Mouse (Mus musculus) forebrain, embryonic 12.5 days (tissue): ENCODE data around the gene Ciao1. TPM values are rescaled to one million over a fixed set of nuclear protein-coding genes. Genes with fewer than 3 reads are reported as not detected.
"Not testable (repeated sequence)": the region's sequence is repeated elsewhere in the genome, so short reads cannot be mapped to it uniquely, and the experiment has no call there.

ENCODE experiments used
- ATAC-seq: fragments of 200-750 bp; cut with Nextera tagmentation; 2 replicates; pipeline ENCODE4 v1.8.0; 2017; ENCODE audit warnings: moderate TSS enrichment; ENCODE audit not compliant: low FRiP score
- H3K27ac ChIP-seq: fragments of 300-500 bp; sonication (generic); 2 replicates; pipeline ENCODE4 v1.5.1; 2016; ENCODE audit warnings: mild to moderate bottlenecking
- H3K27me3 ChIP-seq: fragments of 300-500 bp; sonication (generic); 2 replicates; pipeline ENCODE4 v1.6.1; 2016; ENCODE audit warnings: mild to moderate bottlenecking
- H3K36me3 ChIP-seq: fragments of 300-500 bp; sonication (generic); replicated peaks from 2 replicates; pipeline ENCODE4 v1.6.1; 2016; ENCODE audit warnings: mild to moderate bottlenecking
- H3K4me1 ChIP-seq: fragments of 300-500 bp; sonication (generic); 2 replicates; pipeline ENCODE4 v1.6.1; 2016
- H3K4me2 ChIP-seq: fragments of 300-500 bp; sonication (generic); 2 replicates; pipeline ENCODE4 v1.6.1; 2016; ENCODE audit warnings: mild to moderate bottlenecking, moderate library complexity
- H3K4me3 ChIP-seq: fragments of 300-500 bp; sonication (generic); replicated peaks from 2 replicates; pipeline ENCODE4 v1.5.1; 2016; ENCODE audit warnings: mild to moderate bottlenecking
- H3K9ac ChIP-seq: fragments of 300-500 bp; sonication (generic); 2 replicates; pipeline ENCODE4 v1.6.1; 2016; ENCODE audit warnings: mild to moderate bottlenecking
- H3K9me3 ChIP-seq: fragments of 300-500 bp; sonication (generic); 2 replicates; pipeline ENCODE4 v1.6.1; 2016
- WGBS: fragments of 180-500 bp; shearing (Covaris S2); methylation state at CpG from one replicate; pipeline ENCODE4 v1.1.7; 2016; 5-methylcytosine and 5-hydroxymethylcytosine counted together
- polyA plus RNA-seq: library from polyadenylated mRNA; unstranded; fragments of >200 nt; fragmentation: Nextera tagmentation; extraction: Ambion mirVana; gene quantifications from 2 replicates; pipeline ENCODE4 v1.2.1, GENCODE M21; 2016

The Ciao1 gene
- 51.3 and 55.0 TPM in 2 replicates for polyA plus RNA-seq

DNA sequence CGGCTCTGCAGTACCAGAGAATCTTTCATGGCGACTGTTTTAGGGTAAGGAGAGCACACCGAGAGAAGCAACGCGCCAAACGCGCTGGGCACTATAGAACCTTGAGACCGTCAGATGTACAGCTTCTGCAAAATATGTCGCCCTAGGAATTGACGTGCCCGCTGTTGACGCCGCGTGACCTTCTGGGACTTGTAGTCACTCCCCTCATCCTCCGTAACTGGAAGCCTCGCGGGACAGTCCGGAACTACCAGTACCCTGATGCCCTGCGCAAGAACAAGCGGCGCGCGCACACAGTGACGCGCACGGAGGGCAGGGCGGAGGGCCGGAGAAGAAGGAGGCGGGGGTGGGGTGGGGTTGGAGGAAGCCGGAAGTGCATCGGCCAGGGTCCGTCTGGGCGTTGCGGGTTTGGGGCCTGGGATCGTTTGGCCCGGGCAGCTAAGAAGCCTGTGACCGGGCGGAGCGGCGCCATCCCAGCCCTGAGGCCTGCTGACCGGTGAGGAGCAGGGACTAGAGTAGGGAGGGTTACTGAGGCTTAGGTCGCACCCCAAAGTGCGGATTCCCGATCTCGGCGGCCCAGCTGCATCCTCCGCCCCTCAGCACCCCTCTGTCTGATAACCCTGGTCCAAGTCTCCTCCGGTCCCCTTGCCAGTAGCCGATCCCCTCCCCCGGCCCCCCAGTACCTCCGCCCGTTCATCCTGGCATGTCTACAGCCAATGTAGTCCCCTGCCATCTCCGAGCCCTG, at the start of gene Ciao1, which contains the start of gene Tmem127:
Ciao1 (minus strand) TSS at position 225 of the 742 bp plus-strand sequence.
Tmem127 (plus strand) TSS at position 317 of the 742 bp plus-strand sequence.
- Histone ChIP-seq H3K4me3 (peak within 1 kb of the TSS; percentile 76), H3K9ac (peak within 1 kb of the TSS; percentile 94), H3K4me2 (peak within 1 kb of the TSS; percentile 99), H3K4me1 (peaks cover 22% of the 10 kb centered on the region), H3K9me3 (no peaks in the 10 kb centered on the region), H3K27me3 (no peaks in the 10 kb centered on the region), H3K27ac (peak within 1 kb of the TSS; percentile 71), H3K36me3 (peaks cover 26% of the 10 kb centered on the region)
- WGBS, result under 1% methylated on average over 53 of the region's 53 CpGs
- ATAC-seq, result peak; percentile 99

DNA sequence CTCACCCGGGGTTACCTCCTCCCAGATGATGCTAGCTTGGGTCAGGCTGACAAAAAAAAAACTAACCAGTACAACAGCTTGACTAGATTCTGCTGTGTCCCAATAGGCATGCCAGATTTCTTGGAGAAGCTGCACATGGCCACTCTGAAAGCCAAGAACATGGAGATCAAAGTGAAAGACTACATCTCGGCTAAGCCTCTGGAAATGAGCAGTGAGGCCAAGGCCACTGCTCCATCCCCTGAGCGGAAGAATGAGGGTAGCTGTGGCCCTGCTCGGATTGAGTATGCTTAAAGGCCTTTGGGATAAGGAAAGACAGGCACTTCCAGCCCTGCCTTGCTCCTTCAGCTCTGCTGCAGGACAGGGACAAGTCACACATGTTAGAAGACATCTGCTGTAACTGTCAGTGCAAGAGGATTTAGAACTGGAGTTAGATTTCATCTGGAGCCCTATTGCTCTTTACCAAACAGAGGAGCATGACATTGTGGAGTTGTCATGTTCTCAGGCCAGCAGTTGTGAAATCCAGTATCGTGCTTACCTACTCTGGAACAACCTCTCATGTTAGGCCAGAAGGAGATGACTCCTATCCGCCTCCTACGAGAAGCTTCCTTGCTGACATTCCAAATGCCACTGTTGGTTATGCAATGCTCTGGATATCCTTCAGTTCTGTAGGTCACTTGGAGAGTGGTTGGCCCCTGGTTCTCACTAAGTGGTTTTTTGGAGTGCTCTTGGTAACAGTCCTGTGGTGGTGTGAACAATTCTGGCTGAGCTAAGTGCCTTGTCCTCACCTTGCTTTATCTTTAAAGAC, 49.6 kb upstream of the Ciao1 start:
- Histone ChIP-seq H3K4me2 (no peak overlapping the region), H3K27me3 (no peaks in the 10 kb centered on the region), H3K36me3 (peaks cover 88% of the 10 kb centered on the region), H3K4me3 (no peak overlapping the region), H3K9ac (no peak overlapping the region), H3K4me1 (no peaks in the 10 kb centered on the region), H3K9me3 (no peaks in the 10 kb centered on the region), H3K27ac (no peak overlapping the region)
- ATAC-seq, result no peak
- WGBS, result 95% methylated on average over 7 of the region's 7 CpGs

DNA sequence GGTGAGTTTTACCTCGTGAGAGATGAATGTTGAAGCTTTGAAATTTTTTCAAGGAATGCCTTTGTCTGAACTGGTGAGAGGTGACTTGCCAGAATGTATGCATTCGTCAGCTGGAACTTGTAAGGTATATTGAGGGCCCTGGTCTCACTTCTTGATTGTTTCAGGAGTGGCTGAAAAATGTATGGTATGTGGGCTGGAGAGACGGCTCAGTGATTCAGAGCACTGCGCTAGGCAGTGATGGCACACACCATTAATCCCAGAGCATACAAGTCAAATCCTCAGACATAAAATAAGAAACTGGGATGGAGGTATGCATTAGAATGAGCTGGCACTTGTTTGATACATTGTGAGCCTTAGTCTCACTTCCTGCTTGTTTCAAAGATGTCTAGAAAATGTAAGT, 44.6 kb upstream of the Ciao1 start:
- H3K4me1 ChIP-seq, result no peaks in the 10 kb centered on the region
- H3K27me3 ChIP-seq, result no peaks in the 10 kb centered on the region
- H3K4me2 ChIP-seq, result no peak overlapping the region
- ATAC-seq, result no peak
- H3K4me3 ChIP-seq, result no peak overlapping the region
- WGBS, result 83% methylated on average over 4 of the region's 4 CpGs
- H3K27ac ChIP-seq, result no peak overlapping the region
- H3K9ac ChIP-seq, result no peak overlapping the region
- no peaks in the 10 kb centered on the region for H3K9me3 ChIP-seq
- peaks cover 73% of the 10 kb centered on the region for H3K36me3 ChIP-seq

DNA sequence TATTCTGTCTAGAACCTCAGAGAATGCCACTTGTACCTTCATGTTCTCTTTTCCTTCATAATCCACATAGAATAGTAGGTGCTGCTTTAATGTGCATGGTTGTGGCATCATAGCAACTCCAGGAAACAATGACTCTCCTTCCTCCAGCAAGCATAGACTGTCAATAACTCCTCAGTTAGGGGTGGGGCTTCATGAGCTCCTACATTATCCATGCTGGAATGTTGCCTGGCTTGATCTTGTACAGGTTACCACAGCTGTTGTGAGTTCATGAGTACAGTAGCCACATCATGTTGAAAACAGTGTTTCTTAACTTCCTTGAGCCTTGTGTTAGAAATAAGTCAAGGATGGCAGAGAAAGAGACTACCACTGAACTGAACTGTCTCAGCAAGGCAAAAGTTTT, 30.5 kb upstream of the Ciao1 start:
- Histone ChIP-seq H3K9ac (no peak overlapping the region), H3K4me1 (peaks cover 13% of the 10 kb centered on the region), H3K4me3 (no peak overlapping the region), H3K4me2 (no peak overlapping the region), H3K36me3 (0 out of 2 replicates have a peak, but pooled peaks cover 3% of the 10 kb centered on the region), H3K27ac (no peak overlapping the region), H3K9me3 (no peaks in the 10 kb centered on the region), H3K27me3 (no peaks in the 10 kb centered on the region)
- no peak for ATAC-seq

DNA sequence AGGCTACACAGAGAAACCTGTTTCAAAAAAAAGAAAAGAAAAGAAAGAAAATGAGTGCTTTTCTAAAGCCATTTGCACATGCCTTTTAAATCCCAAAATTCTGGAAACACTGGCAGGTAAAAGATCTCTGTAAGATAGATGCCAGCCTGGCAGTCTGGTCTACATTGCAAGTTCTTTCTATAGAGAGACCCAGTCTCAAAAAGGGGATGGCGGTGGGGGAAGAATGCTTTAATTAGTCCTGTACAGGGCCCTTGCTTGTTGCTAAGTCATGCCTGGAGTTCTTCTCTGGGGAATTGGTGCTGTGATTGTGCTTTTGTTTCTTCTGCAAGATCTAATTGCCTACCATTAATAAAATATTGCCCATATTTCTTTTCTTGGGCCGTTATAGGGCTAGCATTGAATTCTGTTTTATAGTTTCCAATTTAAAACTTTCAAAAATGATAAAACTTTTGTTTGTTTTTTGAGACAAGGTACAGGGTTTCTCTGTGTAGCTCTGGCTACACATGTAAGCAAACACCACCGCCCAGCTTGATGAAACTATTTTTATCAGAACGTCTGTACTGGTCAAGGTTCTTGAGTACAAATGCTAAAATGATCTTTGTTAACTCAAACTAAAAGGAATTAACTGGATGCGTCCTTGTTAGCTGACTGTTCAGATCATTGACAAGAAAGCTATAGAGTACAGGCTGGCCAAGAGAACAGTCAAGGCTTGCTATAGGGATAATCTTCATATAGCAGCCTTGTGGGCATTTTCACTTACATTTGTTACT, 28.1 kb upstream of the Ciao1 start:
- 79% methylated on average over 5 of the region's 5 CpGs for WGBS

DNA sequence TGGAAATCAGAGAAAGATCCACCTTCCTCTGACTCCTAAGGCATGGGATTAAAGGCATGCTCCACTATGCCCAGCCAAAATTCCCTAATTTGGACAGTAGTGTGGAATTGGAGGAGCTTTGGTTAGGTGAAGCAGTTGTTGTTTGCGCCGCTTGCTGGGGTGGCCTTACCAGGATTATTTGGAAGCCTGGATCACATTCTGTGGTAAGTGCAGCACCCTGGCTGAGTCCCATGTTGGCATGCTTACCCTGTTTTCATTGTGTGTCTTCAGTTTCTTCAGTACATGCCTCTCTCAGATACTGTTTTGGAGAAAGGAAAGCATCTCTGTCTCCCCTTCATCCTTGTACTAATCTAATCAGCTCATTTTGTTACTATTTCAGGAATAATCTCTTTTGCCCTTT, 27.0 kb upstream of the Ciao1 start:
- no peak for ATAC-seq
- H3K9ac ChIP-seq, result no peak overlapping the region

More for the DNA sequence above, 28.1 kb upstream of the Ciao1 start:
- H3K27me3 ChIP-seq, result no peaks in the 10 kb centered on the region
- H3K4me3 ChIP-seq, result no peak overlapping the region
- no peak overlapping the region for H3K4me2 ChIP-seq
- no peak overlapping the region for H3K9ac ChIP-seq
- H3K27ac ChIP-seq, result no peak overlapping the region
- peaks cover 27% of the 10 kb centered on the region for H3K4me1 ChIP-seq
- H3K36me3 ChIP-seq, result 0 out of 2 replicates have a peak, but pooled peaks cover 3% of the 10 kb centered on the region
- ATAC-seq, result no peak
- no peaks in the 10 kb centered on the region for H3K9me3 ChIP-seq

DNA sequence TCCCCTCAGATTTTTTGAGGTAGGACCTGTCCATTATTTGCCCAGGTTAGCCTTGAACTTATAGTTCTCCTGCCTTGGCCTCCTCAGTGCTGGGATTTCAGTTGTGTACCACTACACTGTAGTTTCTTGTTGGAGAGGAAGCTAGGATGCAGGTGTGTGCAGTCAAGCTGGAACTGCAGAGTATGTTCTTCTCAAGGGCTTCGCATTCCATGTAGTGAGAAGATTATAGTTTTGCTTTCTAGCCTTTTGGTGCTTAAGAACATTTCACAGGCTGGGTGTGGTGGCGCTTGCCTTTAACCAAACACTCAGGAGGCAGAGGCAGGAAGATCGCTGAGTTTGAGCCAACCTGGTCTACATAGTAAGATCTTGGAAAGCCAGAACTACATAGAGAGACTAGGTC, 25.2 kb upstream of the Ciao1 start:
- Histone ChIP-seq H3K4me1 (peaks cover 27% of the 10 kb centered on the region), H3K9ac (no peak overlapping the region), H3K4me3 (no peak overlapping the region), H3K4me2 (no peak overlapping the region), H3K9me3 (no peaks in the 10 kb centered on the region), H3K36me3 (no peaks in the 10 kb centered on the region), H3K27me3 (no peaks in the 10 kb centered on the region), H3K27ac (no peak overlapping the region)
- 93% methylated on average over 3 of the region's 3 CpGs for WGBS
- ATAC-seq, result no peak

More for the DNA sequence above, 27.0 kb upstream of the Ciao1 start:
- H3K4me3 ChIP-seq, result no peak overlapping the region
- H3K27ac ChIP-seq, result no peak overlapping the region
- 89% methylated on average over 2 of the region's 2 CpGs for WGBS
- H3K27me3 ChIP-seq, result no peaks in the 10 kb centered on the region
- peaks cover 27% of the 10 kb centered on the region for H3K4me1 ChIP-seq
- no peaks in the 10 kb centered on the region for H3K9me3 ChIP-seq
- 0 out of 2 replicates have a peak, but pooled peaks cover 3% of the 10 kb centered on the region for H3K36me3 ChIP-seq
- H3K4me2 ChIP-seq, result no peak overlapping the region

DNA sequence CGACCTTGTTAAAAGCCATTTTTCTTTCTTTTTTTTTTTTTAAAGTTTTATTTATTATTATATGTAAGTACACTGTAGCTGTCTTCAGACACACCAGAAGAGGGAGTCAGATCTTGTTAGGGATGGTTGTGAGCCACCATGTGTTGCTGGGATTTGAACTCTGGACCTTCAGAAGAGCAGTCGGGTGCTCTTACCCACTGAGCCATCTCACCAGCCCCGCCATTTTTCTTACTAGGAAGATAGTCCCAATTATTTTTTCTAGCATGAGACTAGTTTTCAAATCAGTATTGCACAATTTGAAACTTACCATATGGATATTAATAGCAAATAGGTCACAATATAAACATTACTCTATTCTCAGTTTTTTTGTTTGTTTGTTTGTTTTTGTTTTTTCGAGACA, 24.4 kb upstream of the Ciao1 start:
- not testable (repeated sequence) for H3K36me3 ChIP-seq, H3K4me2 ChIP-seq
- WGBS, result 92% methylated on average over 4 of the region's 4 CpGs

DNA sequence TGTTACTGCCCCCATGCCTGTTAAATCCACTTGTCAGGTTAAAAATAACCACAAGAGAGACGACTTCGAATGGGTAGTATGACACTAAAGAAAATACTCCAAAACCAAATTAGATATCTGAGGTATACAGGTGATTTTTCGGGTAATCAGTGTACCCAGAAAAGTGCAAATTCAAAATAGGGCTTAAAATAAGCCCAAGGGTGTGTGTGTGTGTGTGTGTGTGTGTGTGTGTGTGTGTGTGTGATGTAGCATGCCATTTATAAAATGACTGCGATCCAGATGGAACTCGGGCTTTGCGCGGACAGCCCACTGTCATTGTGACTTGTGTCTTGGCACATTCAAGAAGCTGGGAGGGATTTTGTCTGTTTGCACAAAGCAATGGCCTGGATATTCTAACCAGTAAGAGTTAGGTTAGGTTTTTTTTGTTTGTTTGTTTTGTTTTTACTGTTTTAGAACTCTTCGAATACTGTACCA, 23.5 kb upstream of the Ciao1 start:
- Histone ChIP-seq H3K27me3 (no peaks in the 10 kb centered on the region), H3K36me3 (no peaks in the 10 kb centered on the region), H3K4me3 (peak overlapping the region; percentile 79), H3K4me2 (peak overlapping the region; percentile 69), H3K9ac (peak overlapping the region; percentile 86), H3K4me1 (peaks cover 27% of the 10 kb centered on the region), H3K9me3 (no peaks in the 10 kb centered on the region), H3K27ac (peak overlapping the region; percentile 95)
- WGBS, result 15% methylated on average over 8 of the region's 8 CpGs
- no peak for ATAC-seq

More for the DNA sequence above, 24.4 kb upstream of the Ciao1 start:
- H3K27me3 ChIP-seq, H3K27ac ChIP-seq, ATAC-seq, H3K9me3 ChIP-seq, H3K4me3 ChIP-seq, H3K9ac ChIP-seq: not testable (repeated sequence)
- peaks cover 27% of the 10 kb centered on the region for H3K4me1 ChIP-seq

DNA sequence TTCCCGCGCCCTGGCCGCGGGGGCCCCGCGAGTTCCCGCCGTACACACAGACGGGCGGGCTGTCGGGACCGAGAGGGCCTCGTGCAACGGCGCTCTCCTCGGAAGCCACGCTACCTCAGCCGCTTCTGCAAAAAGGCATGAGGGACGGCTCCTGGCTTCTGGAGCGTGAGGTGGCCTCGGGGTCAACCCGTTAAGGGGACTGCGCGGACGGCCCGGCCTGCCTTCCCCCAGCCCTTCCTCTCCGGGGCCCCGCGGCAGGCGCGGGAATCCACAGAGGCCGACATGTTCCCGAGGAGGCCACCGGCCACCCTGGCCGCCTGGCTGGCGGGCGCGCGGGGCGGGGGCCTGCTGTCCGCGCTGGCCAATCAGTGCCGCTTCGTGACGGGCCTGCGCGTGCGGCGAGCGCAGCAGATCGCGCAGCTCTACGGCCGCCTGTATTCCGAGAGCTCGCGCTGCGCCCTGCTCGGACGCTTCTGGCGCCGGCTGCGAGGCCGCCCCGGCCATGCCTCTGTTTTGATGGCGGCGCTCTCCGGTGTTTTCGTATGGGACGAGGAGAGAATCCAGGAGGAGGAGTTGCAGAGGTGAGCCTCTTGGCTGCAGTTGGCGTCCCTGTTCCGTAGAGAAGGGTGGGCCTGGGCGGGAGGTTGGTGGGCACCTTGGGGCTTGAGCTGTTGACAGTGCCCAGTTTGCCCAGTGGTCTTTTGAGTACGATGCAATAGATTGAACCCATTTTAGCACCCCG, 22.9 kb upstream of the Ciao1 start:
- Histone ChIP-seq H3K9me3 (no peaks in the 10 kb centered on the region), H3K27ac (peak overlapping the region; percentile 95), H3K4me1 (peaks cover 25% of the 10 kb centered on the region), H3K9ac (peak overlapping the region; percentile 86), H3K27me3 (no peaks in the 10 kb centered on the region), H3K4me2 (peak overlapping the region; percentile 69), H3K4me3 (peak overlapping the region; percentile 79), H3K36me3 (no peaks in the 10 kb centered on the region)
- under 1% methylated on average over 75 of the region's 75 CpGs for WGBS
- ATAC-seq, result peak; percentile 95

DNA sequence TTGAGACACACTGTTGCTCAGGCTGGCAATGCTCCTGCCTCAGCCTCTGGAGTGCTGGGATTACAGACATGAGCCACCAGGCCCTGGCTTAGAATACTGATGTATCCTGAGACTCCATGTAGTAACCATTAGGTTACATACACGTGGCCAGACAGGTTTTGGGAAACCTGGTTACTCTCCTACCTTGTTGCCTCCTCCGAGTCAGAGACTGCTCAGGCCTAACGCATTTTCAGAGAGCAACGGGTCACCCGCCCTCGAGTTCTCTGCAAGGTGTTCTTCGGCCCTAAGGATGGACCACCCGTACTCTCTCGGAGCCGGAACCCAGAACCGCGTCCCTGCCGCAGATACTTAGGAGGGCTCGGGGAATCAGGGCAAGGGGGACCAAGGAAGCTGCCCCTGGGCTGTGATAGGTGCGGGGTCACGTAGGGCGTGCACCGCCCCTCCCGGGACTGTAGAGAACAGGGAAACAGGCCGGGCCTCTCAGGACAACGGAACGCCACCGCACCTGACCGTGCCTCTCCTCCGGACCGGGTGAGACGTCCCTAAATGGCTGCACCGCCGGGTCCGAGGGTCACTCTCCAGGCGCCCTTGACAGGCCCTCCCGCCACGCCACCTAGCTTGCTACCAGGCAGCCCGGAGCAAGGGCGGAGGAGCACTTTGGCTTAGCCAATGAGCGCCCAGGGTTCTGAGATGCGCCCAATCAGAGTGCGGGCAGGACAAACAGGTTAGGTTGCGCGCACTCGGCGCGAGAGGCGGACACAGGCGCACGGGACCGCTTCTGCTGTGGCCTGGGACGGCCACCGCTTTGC, 22.1 kb upstream of the Ciao1 start, which contains the start of gene Stard7:
Stard7 (plus strand) TSS at position 728 of the 809 bp plus-strand sequence.
- peak; percentile 99 for ATAC-seq
- Histone ChIP-seq H3K27ac (peak within 1 kb of the TSS; percentile 95), H3K4me2 (peak within 1 kb of the TSS; percentile 69), H3K4me3 (peak within 1 kb of the TSS; percentile 79), H3K36me3 (no peaks in the 10 kb centered on the region), H3K9ac (peak within 1 kb of the TSS; percentile 86), H3K27me3 (no peaks in the 10 kb centered on the region), H3K4me1 (peaks cover 17% of the 10 kb centered on the region), H3K9me3 (no peaks in the 10 kb centered on the region)
- WGBS, result under 1% methylated on average over 48 of the region's 49 CpGs
